8 mouse cellular contexts compared by ENCODE assay signal in the genomic region with DNA sequence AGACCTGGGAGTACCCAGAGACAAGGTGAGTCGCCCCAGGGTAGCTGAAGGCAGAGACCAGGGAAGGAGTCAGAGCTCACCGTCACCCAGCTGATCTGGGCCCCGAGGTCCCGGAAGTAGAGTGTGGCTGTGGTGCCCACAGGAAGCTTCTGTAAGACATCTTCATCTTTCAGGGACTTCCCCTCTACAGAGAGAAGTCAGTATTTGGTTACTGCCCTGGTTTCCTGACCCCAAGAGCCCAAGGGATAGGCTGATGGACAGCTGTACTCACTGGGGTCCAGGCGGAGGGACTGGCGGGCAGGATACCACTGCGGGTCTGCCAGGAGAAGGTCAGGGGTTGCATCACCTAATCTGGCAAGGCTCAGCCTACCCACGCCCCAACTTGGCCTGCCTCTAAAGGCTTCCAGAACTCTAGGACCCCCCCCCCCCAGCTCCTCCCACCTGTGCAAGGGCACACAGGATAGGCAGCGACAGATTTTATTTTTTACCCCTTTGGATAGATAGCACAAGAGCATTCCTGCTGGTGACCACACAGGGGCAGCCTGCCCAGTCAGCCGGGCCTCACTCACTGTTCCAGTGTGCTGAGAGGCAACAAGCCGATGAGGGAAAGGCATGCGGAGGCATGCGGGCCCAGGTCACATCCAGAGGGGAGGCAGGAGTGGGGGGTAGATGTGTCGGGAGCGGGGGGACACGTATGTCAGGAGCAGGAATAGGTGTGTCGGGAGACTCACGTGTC. TPM values are rescaled to one million over a fixed set of nuclear protein-coding genes. Genes with fewer than 3 reads are reported as not detected.
DNase-seq lines count a peak whose midpoint lies in the region; ATAC-seq and TF ChIP-seq lines count a peak whose summit lies in the region.

No protein-coding gene starts in this region.

- no peaks in the 10 kb centered on the region for H3K27me3 ChIP-seq in intestine, embryonic 14.5 days (replicated peaks; ENCODE audit: control insufficient read depth, insufficient read depth, low read length)
- no peaks in the 10 kb centered on the region for H3K27me3 ChIP-seq in intestine, embryonic 15.5 days (replicated peaks)
- H3K27me3 ChIP-seq in E14TG2a.4 (ENCODE audit: insufficient read depth, low read length) = no peaks in the 10 kb centered on the region
- no peaks in the 10 kb centered on the region for H3K27me3 ChIP-seq in myocyte (ENCODE audit: control insufficient read depth, insufficient read depth, insufficient read length)

- no peak for TF ChIP-seq CTCF in E14TG2a.4 (conservative IDR thresholded peaks at IDR 0.05; ENCODE audit: low read length)

- H3K27ac ChIP-seq in intestine, embryonic 14.5 days (ENCODE audit: low read depth) = no peak overlapping the region
- H3K27ac ChIP-seq in intestine, embryonic 15.5 days = no peak overlapping the region

- TF ChIP-seq POLR2A in myocyte (IDR thresholded peaks at IDR 0.05; ENCODE audit: insufficient read length, low read depth) = peak; percentile 3

- peak; percentile 48 for DNase-seq in intestine, embryonic 14.5 days (ENCODE audit: low spot score)
- DNase-seq in cerebellum, postnatal 25 days = peak; percentile 19 to 42
- peak; percentile 50 for DNase-seq in kidney, postnatal 10 days
- no peak for DNase-seq in embryo, embryonic 11 days
- DNase-seq in ovary, postnatal 14 days (ENCODE audit: low spot score) = no peak

- WGBS in intestine, embryonic 14.5 days = 85% methylated on average over 18 of the region's 18 CpGs
- WGBS in intestine, embryonic 15.5 days = 79% methylated on average over 18 of the region's 18 CpGs

- peaks cover 41% of the 10 kb centered on the region for H3K36me3 ChIP-seq in intestine, embryonic 14.5 days (ENCODE audit: control insufficient read depth, insufficient read depth, low read length)
- H3K36me3 ChIP-seq in intestine, embryonic 15.5 days = peaks cover 26% of the 10 kb centered on the region
- peaks cover 72% of the 10 kb centered on the region for H3K36me3 ChIP-seq in E14TG2a.4 (ENCODE audit: insufficient read depth, low read length)
- H3K36me3 ChIP-seq in myocyte (ENCODE audit: control insufficient read depth, insufficient read depth) = peaks cover 3% of the 10 kb centered on the region

- ATAC-seq in intestine, embryonic 14.5 days (replicated peaks; ENCODE audit: low FRiP score, low TSS enrichment, low read depth) = no peak
- ATAC-seq in intestine, embryonic 15.5 days = no peak

- peaks cover 15% of the 10 kb centered on the region; the same call in 1 of the 2 replicates for H3K4me1 ChIP-seq in intestine, embryonic 14.5 days (replicated peaks; ENCODE audit: control insufficient read depth, insufficient read depth, low read length)
- peaks cover 24% of the 10 kb centered on the region for H3K4me1 ChIP-seq in intestine, embryonic 15.5 days (replicated peaks)
- H3K4me1 ChIP-seq in E14TG2a.4 (replicated peaks; ENCODE audit: low read depth, low read length) = peaks cover 92% of the 10 kb centered on the region

- H3K9ac ChIP-seq in intestine, embryonic 14.5 days (ENCODE audit: low read length) = no peak overlapping the region
- H3K9ac ChIP-seq in intestine, embryonic 15.5 days = no peak overlapping the region

- peaks cover 27% of the 10 kb centered on the region for H3K79me2 ChIP-seq in myocyte (ENCODE audit: control insufficient read depth, insufficient read depth)

- H3K4me3 ChIP-seq in intestine, embryonic 14.5 days (ENCODE audit: low read depth, low read length) = no peak overlapping the region
- no peak overlapping the region for H3K4me3 ChIP-seq in intestine, embryonic 15.5 days (replicated peaks)
- H3K4me3 ChIP-seq in E14TG2a.4 (replicated peaks; ENCODE audit: low read length) (0 out of 2 replicates have a peak overlapping the region, but pooled peaks have one; percentile 39), myocyte (no peak overlapping the region)

- no peaks in the 10 kb centered on the region for H3K9me3 ChIP-seq in intestine, embryonic 14.5 days (ENCODE audit: control insufficient read depth, low read length)
- no peaks in the 10 kb centered on the region for H3K9me3 ChIP-seq in intestine, embryonic 15.5 days
- H3K9me3 ChIP-seq in E14TG2a.4 (ENCODE audit: low read length) = no peaks in the 10 kb centered on the region

- no peak overlapping the region for H3ac ChIP-seq in myocyte (ENCODE audit: control insufficient read depth, insufficient read length)

- H3K4me2 ChIP-seq in intestine, embryonic 14.5 days (ENCODE audit: low read length) = no peak overlapping the region
- no peak overlapping the region for H3K4me2 ChIP-seq in intestine, embryonic 15.5 days (replicated peaks)
- peak overlapping the region; percentile 61 for H3K4me2 ChIP-seq in myocyte (ENCODE audit: low read depth)

TF ChIP-seq in myocyte, 11 proteins besides CTCF, POLR2A, EP300 and RAD21:
- TF ChIP-seq MYOG (IDR thresholded peaks at IDR 0.05; ENCODE audit: control insufficient read depth in 1 of 3, insufficient read depth in 1 of 3, insufficient read length in 2 of 3, low read depth in 2 of 3) = peak in 1 of 3 experiments; percentile 43
- TF ChIP-seq TCF12 (IDR thresholded peaks at IDR 0.05; ENCODE audit: insufficient read depth, poor library complexity, severe bottlenecking) = no peak
- TF ChIP-seq MYOD1 (IDR thresholded peaks at IDR 0.05; ENCODE audit: control insufficient read depth in 1 of 3, insufficient read length in 2 of 3, low read depth in 2 of 3) = peak in 1 of 3 experiments; percentile 20

RNA-seq across cellular contexts. Expression of a gene that starts 6.8 kb away (rescaled TPM):
- polyA plus RNA-seq in intestine, embryonic 14.5 days (2014; fragmentation: Nextera tagmentation; extraction: Ambion mirVana) = 364 and 372 TPM in 2 replicates
- 370 and 398 TPM in 2 replicates for polyA plus RNA-seq in intestine, embryonic 15.5 days (2015; fragmentation: Nextera tagmentation; extraction: Ambion mirVana)
- polyA plus RNA-seq in myocyte (2012; fragmentation: generic; extraction: Trizol) = 421 TPM

RNA-seq across cellular contexts. Expression of a gene that starts 34.5 kb away (rescaled TPM):
- 660 and 684 TPM in 2 replicates for polyA plus RNA-seq in intestine, embryonic 14.5 days (2014; fragmentation: Nextera tagmentation; extraction: Ambion mirVana)
- polyA plus RNA-seq in intestine, embryonic 15.5 days (2015; fragmentation: Nextera tagmentation; extraction: Ambion mirVana) = 610 and 639 TPM in 2 replicates
- polyA plus RNA-seq in myocyte (2012; fragmentation: generic; extraction: Trizol) = 459 TPM

RNA-seq across cellular contexts. Expression of a gene that starts 34.7 kb away (rescaled TPM):
- 46.5 and 48.7 TPM in 2 replicates for polyA plus RNA-seq in intestine, embryonic 14.5 days (2014; fragmentation: Nextera tagmentation; extraction: Ambion mirVana)
- 47.0 and 48.2 TPM in 2 replicates for polyA plus RNA-seq in intestine, embryonic 15.5 days (2015; fragmentation: Nextera tagmentation; extraction: Ambion mirVana)
- 17.7 TPM for polyA plus RNA-seq in myocyte (2012; fragmentation: generic; extraction: Trizol)

RNA-seq across cellular contexts. Expression of a gene that starts 37.7 kb away (rescaled TPM):
- not detected in 2 replicates for polyA plus RNA-seq in intestine, embryonic 14.5 days (2014; fragmentation: Nextera tagmentation; extraction: Ambion mirVana)
- polyA plus RNA-seq in intestine, embryonic 15.5 days (2015; fragmentation: Nextera tagmentation; extraction: Ambion mirVana) = not detected in 2 replicates
- not detected for polyA plus RNA-seq in myocyte (2012; fragmentation: generic; extraction: Trizol)

Comparison
In these comparisons a context has a peak if more than half of its experiments do, and no peak if none do; other contexts are left out.
1. DNase-seq: peak in intestine, embryonic 14.5 days (single experiment), cerebellum, postnatal 25 days (2 of 2) and kidney, postnatal 10 days (single experiment); none in embryo, embryonic 11 days (single experiment) and ovary, postnatal 14 days (single experiment).